Mouse (Mus musculus): ENCODE data around the gene Snai1. TPM values are rescaled to one million over a fixed set of nuclear protein-coding genes. Genes with fewer than 3 reads are reported as not detected.

Snai1 gene
- polyA plus RNA-seq, 1 experiment from 2014 or later: 16.1 TPM

DNA sequence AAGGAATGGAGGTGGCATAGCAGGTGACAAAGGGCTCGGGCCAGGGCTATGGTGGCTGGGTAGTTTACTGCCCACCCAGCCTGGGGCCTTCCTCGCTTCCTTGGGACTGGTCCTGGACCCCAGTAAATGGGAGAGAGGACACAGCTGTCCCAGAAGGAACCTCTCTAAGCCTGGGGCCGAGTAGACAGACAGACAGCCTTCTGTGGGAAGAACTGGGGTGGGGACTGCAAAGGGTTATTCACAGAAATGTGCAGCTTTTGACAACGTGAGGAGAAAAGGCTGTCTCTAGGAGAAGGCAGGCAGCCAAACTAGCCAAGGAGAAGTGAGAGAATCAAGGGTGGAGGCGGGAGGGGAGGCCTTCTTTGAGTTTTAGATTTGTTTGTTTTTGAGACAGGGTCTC, 6.5 kb downstream of the Snai1 start:
- Histone ChIP-seq H3K4me3 (replicated peaks) (no peak overlapping the region), H3K27me3 (replicated peaks) (no peaks in the 10 kb centered on the region), H3K4me1 (replicated peaks) (peaks cover 53% of the 10 kb centered on the region), H3K36me3 (no peaks in the 10 kb centered on the region), H3K4me2 (replicated peaks) (no peak overlapping the region), H3K9me3 (no peaks in the 10 kb centered on the region), H3K9ac (no peak overlapping the region), H3K27ac (peak overlapping the region; percentile 97)
- 29% methylated on average over 5 of the region's 5 CpGs for WGBS
- ATAC-seq: peak; percentile 54

DNA sequence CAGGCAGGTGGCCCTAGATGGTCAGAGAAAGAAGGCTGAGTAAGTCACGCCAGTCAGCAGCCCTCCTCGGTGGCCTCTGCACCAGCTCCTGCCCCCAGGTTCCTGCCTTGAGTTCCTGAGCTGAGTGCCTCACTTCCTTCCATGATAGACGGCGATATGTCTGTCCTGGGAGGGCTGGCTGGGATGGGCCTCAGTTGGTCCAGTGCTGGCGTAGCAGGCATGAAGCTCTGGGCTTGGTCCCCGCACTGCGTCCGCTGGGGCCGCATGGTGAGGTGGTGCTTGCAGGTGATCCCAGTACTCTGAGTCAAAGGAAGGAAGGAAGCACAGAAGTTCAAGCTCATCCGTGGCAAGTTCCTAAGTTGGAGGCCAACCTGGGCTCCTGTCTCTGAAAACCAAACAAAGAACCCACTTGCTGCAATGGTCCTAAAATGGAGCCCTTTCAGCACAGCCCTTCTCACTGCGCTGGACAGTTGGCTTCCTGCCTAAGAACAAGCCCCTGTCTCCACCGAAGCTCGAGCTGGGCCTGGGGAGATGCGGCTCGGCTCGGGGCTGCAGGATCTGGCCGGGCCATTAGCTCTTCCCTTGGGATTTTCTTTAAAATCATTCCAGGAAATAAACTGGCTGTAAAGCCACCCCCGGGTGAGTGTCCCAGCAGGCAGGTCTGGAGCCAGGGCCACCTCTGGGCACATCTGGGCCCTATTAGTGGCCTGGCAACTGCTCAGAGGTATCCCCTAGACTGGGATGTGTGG, 8.6 kb downstream of the Snai1 start:
- WGBS: 71% methylated on average over 18 of the region's 18 CpGs
- H3K9ac ChIP-seq: no peak overlapping the region
- peaks cover 34% of the 10 kb centered on the region for H3K4me1 ChIP-seq (replicated peaks)
- H3K27me3 ChIP-seq (replicated peaks): no peaks in the 10 kb centered on the region
- H3K36me3 ChIP-seq: no peaks in the 10 kb centered on the region
- no peak overlapping the region for H3K4me3 ChIP-seq (replicated peaks)
- no peak overlapping the region for H3K4me2 ChIP-seq (replicated peaks)
- no peaks in the 10 kb centered on the region for H3K9me3 ChIP-seq
- ATAC-seq: no peak
- peak overlapping the region; percentile 33; the same call in 1 of the 2 replicates for H3K27ac ChIP-seq

- Histone ChIP-seq H3K4me1 (replicated peaks) (peaks cover 27% of the 10 kb centered on the region), H3K36me3 (no peaks in the 10 kb centered on the region), H3K27me3 (replicated peaks) (no peaks in the 10 kb centered on the region), H3K9ac (no peak overlapping the region), H3K4me2 (replicated peaks) (no peak overlapping the region), H3K27ac (no peak overlapping the region), H3K4me3 (replicated peaks) (no peak overlapping the region), H3K9me3 (no peaks in the 10 kb centered on the region)
- 90% methylated on average over 8 of the region's 8 CpGs for WGBS
- no peak for ATAC-seq
Observed at GRCm38 (mm10) chr2:167547444-167547843, 9.4 kb downstream of the Snai1 start.

DNA sequence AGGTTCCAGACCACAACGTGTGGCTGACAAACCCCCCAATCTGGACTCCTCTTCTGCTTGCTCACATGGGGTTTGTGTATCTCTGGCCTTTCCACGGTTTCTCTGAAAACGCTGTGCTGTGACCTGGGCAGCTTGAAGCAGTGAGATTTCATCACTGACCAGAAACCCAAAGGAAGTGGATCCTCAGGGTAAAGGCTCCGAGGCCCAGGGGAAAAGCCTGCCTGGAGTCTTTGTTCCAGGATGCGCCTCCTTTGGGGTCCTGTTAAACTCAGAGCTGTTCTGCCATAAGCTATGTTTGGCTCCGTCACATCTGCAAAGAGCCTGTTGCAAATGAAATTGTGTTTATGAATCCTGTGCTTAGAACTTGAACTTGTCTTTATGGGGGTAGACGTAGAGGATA, 11.0 kb downstream of the Snai1 start:
- Histone ChIP-seq H3K9ac (no peak overlapping the region), H3K4me2 (replicated peaks) (no peak overlapping the region), H3K27ac (no peak overlapping the region), H3K36me3 (no peaks in the 10 kb centered on the region), H3K4me3 (replicated peaks) (no peak overlapping the region), H3K4me1 (replicated peaks) (peaks cover 20% of the 10 kb centered on the region), H3K27me3 (replicated peaks) (no peaks in the 10 kb centered on the region), H3K9me3 (no peaks in the 10 kb centered on the region)
- no peak for ATAC-seq
- WGBS: 64% methylated on average over 7 of the region's 7 CpGs

- Histone ChIP-seq H3K4me3 (replicated peaks) (no peak overlapping the region), H3K9me3 (no peaks in the 10 kb centered on the region), H3K36me3 (no peaks in the 10 kb centered on the region), H3K27ac (no peak overlapping the region), H3K4me1 (replicated peaks) (peaks cover 20% of the 10 kb centered on the region; the same call in 1 of the 2 replicates), H3K4me2 (replicated peaks) (no peak overlapping the region), H3K27me3 (replicated peaks) (no peaks in the 10 kb centered on the region), H3K9ac (no peak overlapping the region)
- no peak for ATAC-seq
- 64% methylated on average over 8 of the region's 8 CpGs for WGBS
Observed at GRCm38 (mm10) chr2:167550341-167550854, 12.4 kb downstream of the Snai1 start.

- Histone ChIP-seq H3K36me3 (no peaks in the 10 kb centered on the region), H3K4me3 (replicated peaks) (no peak overlapping the region), H3K27me3 (replicated peaks) (no peaks in the 10 kb centered on the region), H3K9ac (no peak overlapping the region), H3K4me2 (replicated peaks) (no peak overlapping the region), H3K4me1 (replicated peaks) (peaks cover 18% of the 10 kb centered on the region; the same call in 1 of the 2 replicates), H3K9me3 (no peaks in the 10 kb centered on the region), H3K27ac (no peak overlapping the region)
- ATAC-seq: no peak
- WGBS: 76% methylated on average over 8 of the region's 8 CpGs
Observed at GRCm38 (mm10) chr2:167551342-167551920, 13.4 kb downstream of the Snai1 start.

GRCm38 (mm10) chr2:167552292-167552691, 14.3 kb downstream of the Snai1 start:
- Histone ChIP-seq H3K9ac (no peak overlapping the region), H3K4me1 (replicated peaks) (peaks cover 15% of the 10 kb centered on the region; the same call in 1 of the 2 replicates), H3K4me3 (replicated peaks) (no peak overlapping the region), H3K27me3 (replicated peaks) (no peaks in the 10 kb centered on the region), H3K36me3 (no peaks in the 10 kb centered on the region), H3K9me3 (no peaks in the 10 kb centered on the region), H3K4me2 (replicated peaks) (no peak overlapping the region), H3K27ac (peak overlapping the region; percentile 58)
- WGBS: 79% methylated on average over 4 of the region's 4 CpGs
- ATAC-seq: no peak

GRCm38 (mm10) chr2:167552927-167553402, 15.0 kb downstream of the Snai1 start:
- Histone ChIP-seq H3K27me3 (replicated peaks) (no peaks in the 10 kb centered on the region), H3K27ac (peak overlapping the region; percentile 58), H3K4me2 (replicated peaks) (no peak overlapping the region), H3K9ac (no peak overlapping the region), H3K4me1 (replicated peaks) (peaks cover 15% of the 10 kb centered on the region; the same call in 1 of the 2 replicates), H3K9me3 (no peaks in the 10 kb centered on the region), H3K36me3 (no peaks in the 10 kb centered on the region), H3K4me3 (replicated peaks) (no peak overlapping the region)
- peak; percentile 72 for ATAC-seq
- WGBS: 25% methylated on average over 11 of the region's 11 CpGs

DNA sequence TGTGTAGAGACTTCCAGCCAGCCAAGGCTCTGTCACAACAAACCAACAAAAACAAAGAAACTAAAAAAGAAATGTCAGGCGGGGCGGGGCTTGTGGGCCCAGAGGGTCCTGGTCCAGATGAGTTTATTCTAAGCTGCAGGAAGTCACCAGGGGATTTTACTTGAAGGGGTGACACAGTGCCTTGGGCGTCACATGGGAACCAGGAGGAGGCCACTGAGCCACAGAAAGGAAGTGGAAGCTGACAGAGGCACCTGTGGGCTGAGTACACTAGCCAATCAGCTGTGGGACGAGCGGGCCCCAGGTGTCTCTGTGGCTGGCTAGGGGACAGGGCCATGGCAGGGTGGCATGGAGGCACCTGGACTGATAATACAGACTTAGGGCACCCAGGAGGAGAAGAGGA, 17.8 kb downstream of the Snai1 start:
- Histone ChIP-seq H3K4me1 (replicated peaks) (peaks cover 23% of the 10 kb centered on the region), H3K4me2 (replicated peaks) (no peak overlapping the region), H3K9me3 (no peaks in the 10 kb centered on the region), H3K36me3 (no peaks in the 10 kb centered on the region), H3K27ac (no peak overlapping the region), H3K27me3 (replicated peaks) (0 out of 2 replicates have a peak, but pooled peaks cover 8% of the 10 kb centered on the region), H3K9ac (no peak overlapping the region), H3K4me3 (replicated peaks) (no peak overlapping the region)
- 92% methylated on average over 5 of the region's 5 CpGs for WGBS
- no peak for ATAC-seq

DNA sequence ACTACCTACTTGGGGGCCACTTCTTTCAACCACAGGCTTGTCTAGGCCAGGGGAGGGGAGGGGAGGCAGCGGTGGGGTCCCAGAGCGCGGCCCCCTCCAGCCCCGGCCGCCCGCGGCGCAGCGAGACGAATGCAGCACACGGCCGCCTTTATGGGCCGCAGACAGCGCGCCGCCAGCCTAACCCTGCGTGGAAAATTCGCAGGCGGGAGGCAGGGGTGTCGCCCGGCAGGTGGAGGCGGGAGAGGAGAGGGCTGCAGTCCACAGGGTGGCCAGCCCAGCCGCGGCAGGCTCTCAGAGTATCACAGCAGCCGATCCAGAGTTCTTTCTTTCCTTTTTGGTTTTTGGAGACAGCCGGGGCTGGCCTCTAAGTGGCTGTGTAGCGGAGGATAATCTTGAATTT, 21.4 kb downstream of the Snai1 start:
- H3K27me3 ChIP-seq (replicated peaks): 0 out of 2 replicates have a peak, but pooled peaks cover 8% of the 10 kb centered on the region
- 0 out of 2 replicates have a peak overlapping the region, but pooled peaks have one; percentile 30 for H3K9ac ChIP-seq
- WGBS: 14% methylated on average over 26 of the region's 27 CpGs
- H3K4me1 ChIP-seq (replicated peaks): peaks cover 27% of the 10 kb centered on the region
- H3K4me3 ChIP-seq (replicated peaks): peak overlapping the region; percentile 18; the same call in 1 of the 2 replicates
- no peaks in the 10 kb centered on the region for H3K9me3 ChIP-seq
- H3K36me3 ChIP-seq: no peaks in the 10 kb centered on the region
- H3K4me2 ChIP-seq (replicated peaks): peak overlapping the region; percentile 53
- peak; percentile 17; the same call in 1 of the 2 replicates for ATAC-seq
- no peak overlapping the region for H3K27ac ChIP-seq

DNA sequence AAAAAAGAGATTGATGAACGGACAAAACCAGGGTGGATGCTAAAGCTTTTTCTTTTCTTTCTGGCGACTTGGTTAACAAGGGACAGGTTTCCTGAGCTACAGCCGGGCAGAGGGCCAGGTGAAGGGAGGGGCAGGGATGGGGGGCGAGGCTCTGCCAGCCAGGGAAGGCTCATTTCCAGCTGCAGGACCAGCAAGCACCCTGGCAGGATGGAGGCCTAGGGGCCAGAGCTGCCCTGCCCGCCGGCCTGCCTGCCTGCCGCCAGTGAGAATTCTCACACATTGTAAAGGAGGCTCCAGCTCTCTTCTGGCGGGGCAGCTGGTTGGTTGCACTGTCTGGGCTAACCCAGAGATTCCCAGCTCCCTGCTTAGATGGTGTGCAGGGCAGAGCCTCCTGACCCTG, 24.1 kb downstream of the Snai1 start:
- H3K27me3 ChIP-seq (replicated peaks): 0 out of 2 replicates have a peak, but pooled peaks cover 8% of the 10 kb centered on the region
- no peak overlapping the region for H3K4me3 ChIP-seq (replicated peaks)
- peaks cover 33% of the 10 kb centered on the region for H3K4me1 ChIP-seq (replicated peaks)
- H3K9me3 ChIP-seq: no peaks in the 10 kb centered on the region
- 41% methylated on average over 8 of the region's 8 CpGs for WGBS
- H3K36me3 ChIP-seq: no peaks in the 10 kb centered on the region
- H3K27ac ChIP-seq: peak overlapping the region; percentile 56; the same call in 1 of the 2 replicates
- no peak overlapping the region for H3K9ac ChIP-seq
- no peak overlapping the region for H3K4me2 ChIP-seq (replicated peaks)
- no peak for ATAC-seq

- Histone ChIP-seq H3K4me3 (replicated peaks) (no peak overlapping the region), H3K4me2 (replicated peaks) (no peak overlapping the region), H3K27me3 (replicated peaks) (0 out of 2 replicates have a peak, but pooled peaks cover 8% of the 10 kb centered on the region), H3K9me3 (no peaks in the 10 kb centered on the region), H3K36me3 (no peaks in the 10 kb centered on the region), H3K27ac (no peak overlapping the region), H3K4me1 (replicated peaks) (peaks cover 33% of the 10 kb centered on the region), H3K9ac (no peak overlapping the region)
- WGBS: 67% methylated on average over 5 of the region's 5 CpGs
- ATAC-seq: no peak
Observed at GRCm38 (mm10) chr2:167563035-167563434, 25.0 kb downstream of the Snai1 start.

All from intestine, embryonic 15.5 days (tissue).